8 mouse cellular contexts compared by ENCODE assay signal in genomic region chr9:55048211-55048880, GRCm38 (mm10). TPM values are rescaled to one million over a fixed set of nuclear protein-coding genes. Genes with fewer than 3 reads are reported as not detected.
DNase-seq lines count a peak whose midpoint lies in the region; ATAC-seq and TF ChIP-seq lines count a peak whose summit lies in the region.

Gene Chrnb4 (minus strand): TSS chr9:55048779.

- H3K4me2 ChIP-seq in hindbrain, embryonic 12.5 days (replicated peaks): peak within 1 kb of the TSS; percentile 75
- H3K4me2 ChIP-seq in midbrain, embryonic 16.5 days (ENCODE audit: low read length): peak within 1 kb of the TSS; percentile 92

- peaks cover 5% of the 10 kb centered on the region for H3K27me3 ChIP-seq in hindbrain, embryonic 12.5 days
- H3K27me3 ChIP-seq in midbrain, embryonic 16.5 days (ENCODE audit: control insufficient read depth, insufficient read depth, low read depth, low read length): peaks cover 6% of the 10 kb centered on the region; the same call in 1 of the 2 replicates

- H3K9ac ChIP-seq in hindbrain, embryonic 12.5 days: peak within 1 kb of the TSS; percentile 50
- peak within 1 kb of the TSS; percentile 42; the same call in 1 of the 2 replicates for H3K9ac ChIP-seq in midbrain, embryonic 16.5 days (ENCODE audit: low read depth, low read length)

- H3K4me3 ChIP-seq in layer of hippocampus, adult 2 months: peak within 1 kb of the TSS; percentile 34
- peak within 1 kb of the TSS; percentile 44 for H3K4me3 ChIP-seq in hindbrain, embryonic 12.5 days
- H3K4me3 ChIP-seq in midbrain, embryonic 16.5 days (ENCODE audit: low read depth, low read length): peak within 1 kb of the TSS; percentile 37

- H3K4me1 ChIP-seq in hindbrain, embryonic 12.5 days: peaks cover 24% of the 10 kb centered on the region
- H3K4me1 ChIP-seq in midbrain, embryonic 16.5 days (ENCODE audit: control insufficient read depth, insufficient read depth, low read length): peaks cover 10% of the 10 kb centered on the region; the same call in 1 of the 2 replicates

- no peak within 1 kb of the TSS for H3K27ac ChIP-seq in layer of hippocampus, adult 2 months
- no peak within 1 kb of the TSS for H3K27ac ChIP-seq in hindbrain, embryonic 12.5 days
- H3K27ac ChIP-seq in midbrain, embryonic 16.5 days (ENCODE audit: low read length): no peak within 1 kb of the TSS

- peak; percentile 51; the same call in 1 of the 2 replicates for ATAC-seq in hindbrain, embryonic 12.5 days (ENCODE audit: low FRiP score)
- peak; percentile 72 for ATAC-seq in midbrain, embryonic 16.5 days

- no peak for TF ChIP-seq CTCF in layer of hippocampus, adult 2 months (conservative IDR thresholded peaks at IDR 0.05)

- DNase-seq in layer of hippocampus, adult 2 months (ENCODE audit: low spot score in 2 of 2): no peak
- no peak for DNase-seq in layer of hippocampus, postnatal 10 days (ENCODE audit: low spot score in 2 of 2)
- peak; percentile 65 for DNase-seq in embryo, embryonic 9.5 days (ENCODE audit: extremely low spot score)
- no peak for DNase-seq in layer of hippocampus, adult 9-11 months
- DNase-seq in spleen, postnatal 36 days (ENCODE audit: low spot score in 2 of 2): no peak
- DNase-seq in spleen, postnatal 10 days (ENCODE audit: low spot score in 2 of 2): no peak

- no peaks in the 10 kb centered on the region for H3K9me3 ChIP-seq in hindbrain, embryonic 12.5 days (replicated peaks)
- no peaks in the 10 kb centered on the region for H3K9me3 ChIP-seq in midbrain, embryonic 16.5 days (replicated peaks; ENCODE audit: control insufficient read depth, low read length, poor library complexity, severe bottlenecking)

- under 1% methylated on average over 23 of the region's 23 CpGs for WGBS in hindbrain, embryonic 12.5 days
- WGBS in midbrain, embryonic 16.5 days: 1% methylated on average over 23 of the region's 23 CpGs

- H3K36me3 ChIP-seq in hindbrain, embryonic 12.5 days: no peaks in the 10 kb centered on the region
- no peaks in the 10 kb centered on the region for H3K36me3 ChIP-seq in midbrain, embryonic 16.5 days (ENCODE audit: control insufficient read depth, insufficient read depth, low read length)

RNA-seq across cellular contexts. Expression of gene Chrnb4, which starts in this region (rescaled TPM):
- total RNA-seq in layer of hippocampus, adult 2 months (2021): under 1 TPM in 1 of 2 experiments, not detected in 1; 0.10 TPM
- under 1 TPM in 1 of 2 experiments, not detected in 1; 0.11 TPM for total RNA-seq in layer of hippocampus, postnatal 10 days (2021)
- polyA plus RNA-seq in hindbrain, embryonic 12.5 days (2016; fragmentation: Nextera tagmentation; extraction: Ambion mirVana): 1.5 and 2.0 TPM in 2 replicates
- 2.4 and 2.6 TPM in 2 replicates for polyA plus RNA-seq in midbrain, embryonic 16.5 days (2015; fragmentation: Nextera tagmentation; extraction: Ambion mirVana)
